8 mouse cellular contexts compared by ENCODE assay signal in the genomic region with DNA sequence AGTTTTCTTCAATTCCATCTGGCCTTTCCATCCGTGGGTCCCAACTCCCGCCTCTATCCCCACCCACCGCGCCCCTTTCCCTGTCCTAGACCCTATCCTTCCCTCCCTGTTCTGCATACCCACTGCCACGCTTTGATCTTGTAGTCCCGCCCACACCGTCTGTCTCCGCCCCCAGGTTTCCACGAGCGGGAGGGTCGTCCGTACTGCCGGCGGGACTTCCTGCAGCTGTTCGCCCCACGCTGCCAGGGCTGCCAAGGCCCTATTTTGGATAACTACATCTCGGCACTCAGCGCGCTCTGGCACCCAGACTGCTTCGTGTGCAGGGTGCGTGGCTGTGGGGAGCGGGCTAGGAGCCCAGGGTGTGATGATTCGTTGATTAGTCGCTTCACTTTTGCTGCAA. TPM values are rescaled to one million over a fixed set of nuclear protein-coding genes. Genes with fewer than 3 reads are reported as not detected.
DNase-seq lines count a peak whose midpoint lies in the region; ATAC-seq and TF ChIP-seq lines count a peak whose summit lies in the region.

No protein-coding gene starts in this region.

- H3K4me3 ChIP-seq in lung, embryonic 16.5 days (ENCODE audit: low read length): peak overlapping the region; percentile 23
- no peak overlapping the region for H3K4me3 ChIP-seq in lung, adult 2 months (replicated peaks; ENCODE audit: extremely low read depth, low read depth, low read length)
- H3K4me3 ChIP-seq in embryonic facial prominence, embryonic 13.5 days: peak overlapping the region; percentile 29
- no peak overlapping the region for H3K4me3 ChIP-seq in intestine, embryonic 14.5 days (ENCODE audit: low read depth, low read length)
- H3K4me3 ChIP-seq in liver, embryonic 13.5 days (replicated peaks): no peak overlapping the region
- H3K4me3 ChIP-seq in olfactory bulb, adult 2 months (ENCODE audit: insufficient read depth, low read depth, low read length): peak overlapping the region; percentile 31

- intact Hi-C loops in heart, postnatal 25 days (cut with DNase I): no loop called here

- peak overlapping the region; percentile 28 for H3K4me2 ChIP-seq in lung, embryonic 16.5 days (ENCODE audit: low read depth, low read length)
- peak overlapping the region; percentile 50 for H3K4me2 ChIP-seq in embryonic facial prominence, embryonic 13.5 days
- H3K4me2 ChIP-seq in intestine, embryonic 14.5 days (ENCODE audit: low read length): peak overlapping the region; percentile 35
- peak overlapping the region; percentile 47 for H3K4me2 ChIP-seq in liver, embryonic 13.5 days

- no peak overlapping the region for H3K9ac ChIP-seq in lung, embryonic 16.5 days (ENCODE audit: low read length)
- H3K9ac ChIP-seq in embryonic facial prominence, embryonic 13.5 days: peak overlapping the region; percentile 41; the same call in 1 of the 2 replicates
- no peak overlapping the region for H3K9ac ChIP-seq in intestine, embryonic 14.5 days (ENCODE audit: low read length)
- H3K9ac ChIP-seq in liver, embryonic 13.5 days: no peak overlapping the region

- H3K36me3 ChIP-seq in lung, embryonic 16.5 days (ENCODE audit: control insufficient read depth, insufficient read depth, low read length): peaks cover 8% of the 10 kb centered on the region
- H3K36me3 ChIP-seq in embryonic facial prominence, embryonic 13.5 days: peaks cover 31% of the 10 kb centered on the region
- H3K36me3 ChIP-seq in intestine, embryonic 14.5 days (ENCODE audit: control insufficient read depth, insufficient read depth, low read length): peaks cover 51% of the 10 kb centered on the region
- no peaks in the 10 kb centered on the region for H3K36me3 ChIP-seq in liver, embryonic 13.5 days

- no peaks in the 10 kb centered on the region for H3K9me3 ChIP-seq in lung, embryonic 16.5 days (ENCODE audit: control insufficient read depth, low read length)
- H3K9me3 ChIP-seq in embryonic facial prominence, embryonic 13.5 days: no peaks in the 10 kb centered on the region
- H3K9me3 ChIP-seq in intestine, embryonic 14.5 days (ENCODE audit: control insufficient read depth, low read length): no peaks in the 10 kb centered on the region
- H3K9me3 ChIP-seq in liver, embryonic 13.5 days (replicated peaks): no peaks in the 10 kb centered on the region

- DNase-seq in lung, adult 2 months: no peak
- DNase-seq in intestine, embryonic 14.5 days (ENCODE audit: low spot score): no peak
- DNase-seq in liver, embryonic 13.5 days: no peak
- DNase-seq in heart, postnatal 25 days (ENCODE audit: low spot score): no peak

- H3K4me1 ChIP-seq in lung, embryonic 16.5 days (replicated peaks; ENCODE audit: control insufficient read depth, insufficient read depth, low read length): peaks cover 18% of the 10 kb centered on the region
- peaks cover 15% of the 10 kb centered on the region for H3K4me1 ChIP-seq in lung, adult 2 months (ENCODE audit: control insufficient read depth, insufficient read depth, low read length)
- peaks cover 35% of the 10 kb centered on the region for H3K4me1 ChIP-seq in embryonic facial prominence, embryonic 13.5 days
- H3K4me1 ChIP-seq in intestine, embryonic 14.5 days (replicated peaks; ENCODE audit: control insufficient read depth, insufficient read depth, low read length): peaks cover 28% of the 10 kb centered on the region
- peaks cover 30% of the 10 kb centered on the region for H3K4me1 ChIP-seq in liver, embryonic 13.5 days (replicated peaks)
- peaks cover 15% of the 10 kb centered on the region for H3K4me1 ChIP-seq in olfactory bulb, adult 2 months (ENCODE audit: control insufficient read depth, insufficient read depth, low read length)

- no peak for TF ChIP-seq CTCF in lung, adult 2 months (IDR thresholded peaks at IDR 0.05; ENCODE audit: insufficient read depth, low read length)
- TF ChIP-seq CTCF in olfactory bulb, adult 2 months (IDR thresholded peaks at IDR 0.05; ENCODE audit: insufficient read depth, low read depth, low read length): no peak

- TF ChIP-seq POLR2A in lung, adult 2 months (IDR thresholded peaks at IDR 0.05; ENCODE audit: borderline replicate concordance, extremely low read depth, low read depth, low read length): no peak
- no peak for TF ChIP-seq POLR2A in olfactory bulb, adult 2 months (IDR thresholded peaks at IDR 0.05; ENCODE audit: insufficient read depth, low read depth, low read length)

- WGBS in lung, embryonic 16.5 days: 16% methylated on average over 24 of the region's 24 CpGs
- WGBS in lung, adult 2 months: 34% methylated on average over 24 of the region's 24 CpGs
- WGBS in embryonic facial prominence, embryonic 13.5 days: 10% methylated on average over 24 of the region's 24 CpGs
- WGBS in intestine, embryonic 14.5 days: 16% methylated on average over 24 of the region's 24 CpGs
- WGBS in liver, embryonic 13.5 days (ENCODE audit: insufficient replicate concordance): 30% methylated on average over 24 of the region's 24 CpGs
- WGBS in olfactory bulb, adult 2 months: 6% methylated on average over 24 of the region's 24 CpGs

- peak; percentile 18; the same call in 1 of the 2 replicates for ATAC-seq in lung, embryonic 16.5 days (ENCODE audit: low read depth)
- no peak; the same call in 1 of the 2 replicates for ATAC-seq in embryonic facial prominence, embryonic 13.5 days (ENCODE audit: insufficient number of reproducible peaks, insufficient read depth, low FRiP score, low TSS enrichment, low read depth)
- ATAC-seq in intestine, embryonic 14.5 days (replicated peaks; ENCODE audit: low FRiP score, low TSS enrichment, low read depth): no peak
- ATAC-seq in liver, embryonic 13.5 days (ENCODE audit: low read depth): no peak
- no peak for ATAC-seq in cerebellum, adult (ENCODE audit: insufficient number of reproducible peaks, low FRiP score, low TSS enrichment)

- H3K27me3 ChIP-seq in lung, embryonic 16.5 days (ENCODE audit: control insufficient read depth, insufficient read depth, low read depth, low read length): no peaks in the 10 kb centered on the region
- no peaks in the 10 kb centered on the region for H3K27me3 ChIP-seq in embryonic facial prominence, embryonic 13.5 days
- no peaks in the 10 kb centered on the region for H3K27me3 ChIP-seq in intestine, embryonic 14.5 days (replicated peaks; ENCODE audit: control insufficient read depth, insufficient read depth, low read length)
- H3K27me3 ChIP-seq in liver, embryonic 13.5 days: peaks cover 58% of the 10 kb centered on the region

- H3K27ac ChIP-seq in lung, embryonic 16.5 days (ENCODE audit: low read length): no peak overlapping the region
- H3K27ac ChIP-seq in embryonic facial prominence, embryonic 13.5 days: no peak overlapping the region
- H3K27ac ChIP-seq in intestine, embryonic 14.5 days (ENCODE audit: low read depth): no peak overlapping the region
- no peak overlapping the region for H3K27ac ChIP-seq in liver, embryonic 13.5 days
- no peak overlapping the region for H3K27ac ChIP-seq in olfactory bulb, adult 2 months (ENCODE audit: insufficient read depth, low read depth, low read length)

RNA-seq across cellular contexts. Expression of gene Tgfb1i1, which starts 6.0 kb away (rescaled TPM):
- 190 and 203 TPM in 2 replicates for polyA plus RNA-seq in lung, embryonic 16.5 days (2015; fragmentation: Nextera tagmentation; extraction: Ambion mirVana)
- polyA plus RNA-seq in lung, adult 2 months (2012; rRNA removed): 131 and 150 TPM in 2 replicates
- polyA plus RNA-seq in embryonic facial prominence, embryonic 13.5 days (2015; fragmentation: Nextera tagmentation; extraction: Ambion mirVana): 50.4 and 52.5 TPM in 2 replicates
- polyA plus RNA-seq in intestine, embryonic 14.5 days (2014; fragmentation: Nextera tagmentation; extraction: Ambion mirVana): 178 and 179 TPM in 2 replicates
- polyA plus RNA-seq in liver, embryonic 13.5 days (2015; fragmentation: Nextera tagmentation; extraction: Ambion mirVana): 14.3 and 17.8 TPM in 2 replicates
- not detected in 2 replicates for polyA plus RNA-seq in olfactory bulb, adult 2 months (2012; ENCODE audit: insufficient read depth, insufficient read length, low replicate concordance, missing spikeins)
- total RNA-seq in heart, postnatal 25 days (2021): 10 to 100 TPM; 19.6 to 22.5 TPM

RNA-seq across cellular contexts. Expression of gene Slc5a2, which starts 12.8 kb away (rescaled TPM):
- 0.39 TPM in 1 of 2 replicates, not detected in the other for polyA plus RNA-seq in lung, embryonic 16.5 days (2015; fragmentation: Nextera tagmentation; extraction: Ambion mirVana)
- 0.09 and 0.24 TPM in 2 replicates for polyA plus RNA-seq in lung, adult 2 months (2012; rRNA removed)
- polyA plus RNA-seq in embryonic facial prominence, embryonic 13.5 days (2015; fragmentation: Nextera tagmentation; extraction: Ambion mirVana): 0.42 TPM in 1 of 2 replicates, not detected in the other
- 0.15 TPM in 1 of 2 replicates, not detected in the other for polyA plus RNA-seq in intestine, embryonic 14.5 days (2014; fragmentation: Nextera tagmentation; extraction: Ambion mirVana)
- 1.6 and 2.4 TPM in 2 replicates for polyA plus RNA-seq in liver, embryonic 13.5 days (2015; fragmentation: Nextera tagmentation; extraction: Ambion mirVana)
- not detected in 2 replicates for polyA plus RNA-seq in olfactory bulb, adult 2 months (2012; ENCODE audit: insufficient read depth, insufficient read length, low replicate concordance, missing spikeins)
- not detected for total RNA-seq in heart, postnatal 25 days (2021)

RNA-seq across cellular contexts. Expression of gene 9130023H24Rik, which starts 14.8 kb away (rescaled TPM):
- polyA plus RNA-seq in lung, embryonic 16.5 days (2015; fragmentation: Nextera tagmentation; extraction: Ambion mirVana): 9.4 TPM in 2 replicates
- polyA plus RNA-seq in lung, adult 2 months (2012; rRNA removed): 2.4 and 3.1 TPM in 2 replicates
- polyA plus RNA-seq in embryonic facial prominence, embryonic 13.5 days (2015; fragmentation: Nextera tagmentation; extraction: Ambion mirVana): 8.8 and 9.3 TPM in 2 replicates
- 6.5 and 7.6 TPM in 2 replicates for polyA plus RNA-seq in intestine, embryonic 14.5 days (2014; fragmentation: Nextera tagmentation; extraction: Ambion mirVana)
- 1.9 and 2.8 TPM in 2 replicates for polyA plus RNA-seq in liver, embryonic 13.5 days (2015; fragmentation: Nextera tagmentation; extraction: Ambion mirVana)
- not detected in 2 replicates for polyA plus RNA-seq in olfactory bulb, adult 2 months (2012; ENCODE audit: insufficient read depth, insufficient read length, low replicate concordance, missing spikeins)
- 1 to 10 TPM; 3.3 to 3.4 TPM for total RNA-seq in heart, postnatal 25 days (2021)

RNA-seq across cellular contexts. Expression of gene Armc5, which starts 15.5 kb away (rescaled TPM):
- 20.0 TPM in 2 replicates for polyA plus RNA-seq in lung, embryonic 16.5 days (2015; fragmentation: Nextera tagmentation; extraction: Ambion mirVana)
- 41.3 and 45.2 TPM in 2 replicates for polyA plus RNA-seq in lung, adult 2 months (2012; rRNA removed)
- 16.3 and 17.7 TPM in 2 replicates for polyA plus RNA-seq in embryonic facial prominence, embryonic 13.5 days (2015; fragmentation: Nextera tagmentation; extraction: Ambion mirVana)
- 13.4 and 13.8 TPM in 2 replicates for polyA plus RNA-seq in intestine, embryonic 14.5 days (2014; fragmentation: Nextera tagmentation; extraction: Ambion mirVana)
- 8.3 and 8.4 TPM in 2 replicates for polyA plus RNA-seq in liver, embryonic 13.5 days (2015; fragmentation: Nextera tagmentation; extraction: Ambion mirVana)
- not detected in 2 replicates for polyA plus RNA-seq in olfactory bulb, adult 2 months (2012; ENCODE audit: insufficient read depth, insufficient read length, low replicate concordance, missing spikeins)
- total RNA-seq in heart, postnatal 25 days (2021): 1 to 10 TPM; 6.8 to 7.2 TPM

RNA-seq across cellular contexts. Expression of gene BC017158, which starts 45.4 kb away (rescaled TPM):
- 32.0 and 36.3 TPM in 2 replicates for polyA plus RNA-seq in lung, embryonic 16.5 days (2015; fragmentation: Nextera tagmentation; extraction: Ambion mirVana)
- 59.4 and 59.9 TPM in 2 replicates for polyA plus RNA-seq in lung, adult 2 months (2012; rRNA removed)
- 22.1 and 26.1 TPM in 2 replicates for polyA plus RNA-seq in embryonic facial prominence, embryonic 13.5 days (2015; fragmentation: Nextera tagmentation; extraction: Ambion mirVana)
- 49.5 and 51.0 TPM in 2 replicates for polyA plus RNA-seq in intestine, embryonic 14.5 days (2014; fragmentation: Nextera tagmentation; extraction: Ambion mirVana)
- 16.7 and 21.4 TPM in 2 replicates for polyA plus RNA-seq in liver, embryonic 13.5 days (2015; fragmentation: Nextera tagmentation; extraction: Ambion mirVana)
- polyA plus RNA-seq in olfactory bulb, adult 2 months (2012; ENCODE audit: insufficient read depth, insufficient read length, low replicate concordance, missing spikeins): not detected in 2 replicates
- 1 to 10 TPM; 6.1 to 6.4 TPM for total RNA-seq in heart, postnatal 25 days (2021)

Comparison
In these comparisons a context has a peak if more than half of its experiments do, and no peak if none do; other contexts are left out.
1. H3K4me3 ChIP-seq: peak in lung, embryonic 16.5 days (single experiment), embryonic facial prominence, embryonic 13.5 days (single experiment) and olfactory bulb, adult 2 months (single experiment); none in lung, adult 2 months (single experiment), intestine, embryonic 14.5 days (single experiment) and liver, embryonic 13.5 days (single experiment).
2. RNA of gene Tgfb1i1, which starts 6.0 kb away (polyA plus RNA-seq): 190 to 203 TPM in lung, embryonic 16.5 days, 178 to 179 TPM in intestine, embryonic 14.5 days, 131 to 150 TPM in lung, adult 2 months, 50.4 to 52.5 TPM in embryonic facial prominence, embryonic 13.5 days and 14.3 to 17.8 TPM in liver, embryonic 13.5 days; not detected in olfactory bulb, adult 2 months; every median in the first group is over 10 times any median in the second.
3. Peak in every context shown above with its lines, with median percentiles within 50 percentile points of each other: H3K4me2 ChIP-seq.